Mouse (Mus musculus) heart, postnatal 25 days (tissue): ENCODE measurements around the gene Nagpa. TPM values are rescaled to one million over a fixed set of nuclear protein-coding genes. Genes with fewer than 3 reads are reported as not detected.
"Not testable (repeated sequence)": the region's sequence is repeated elsewhere in the genome, so short reads cannot be mapped to it uniquely, and the experiment has no call there.

ENCODE experiments used
- DNase-seq: peaks from one replicate; pipeline ENCODE4 v3.0.0; 2022; ENCODE audit warnings: low spot score
- intact Hi-C: fragments of 180-260 bp; cut with DNase I; formaldehyde crosslinking; loops from one replicate; pipeline ENCODE4 v1.15.1; 2025
- total RNA-seq, 2 experiments: library from RNA; stranded (reverse); gene quantifications; 2 replicates each; pipeline ENCODE4 v1.2.3; 2021

Nagpa gene
- total RNA-seq, result 10 to 100 TPM; 11.7 to 15.4 TPM

DNA sequence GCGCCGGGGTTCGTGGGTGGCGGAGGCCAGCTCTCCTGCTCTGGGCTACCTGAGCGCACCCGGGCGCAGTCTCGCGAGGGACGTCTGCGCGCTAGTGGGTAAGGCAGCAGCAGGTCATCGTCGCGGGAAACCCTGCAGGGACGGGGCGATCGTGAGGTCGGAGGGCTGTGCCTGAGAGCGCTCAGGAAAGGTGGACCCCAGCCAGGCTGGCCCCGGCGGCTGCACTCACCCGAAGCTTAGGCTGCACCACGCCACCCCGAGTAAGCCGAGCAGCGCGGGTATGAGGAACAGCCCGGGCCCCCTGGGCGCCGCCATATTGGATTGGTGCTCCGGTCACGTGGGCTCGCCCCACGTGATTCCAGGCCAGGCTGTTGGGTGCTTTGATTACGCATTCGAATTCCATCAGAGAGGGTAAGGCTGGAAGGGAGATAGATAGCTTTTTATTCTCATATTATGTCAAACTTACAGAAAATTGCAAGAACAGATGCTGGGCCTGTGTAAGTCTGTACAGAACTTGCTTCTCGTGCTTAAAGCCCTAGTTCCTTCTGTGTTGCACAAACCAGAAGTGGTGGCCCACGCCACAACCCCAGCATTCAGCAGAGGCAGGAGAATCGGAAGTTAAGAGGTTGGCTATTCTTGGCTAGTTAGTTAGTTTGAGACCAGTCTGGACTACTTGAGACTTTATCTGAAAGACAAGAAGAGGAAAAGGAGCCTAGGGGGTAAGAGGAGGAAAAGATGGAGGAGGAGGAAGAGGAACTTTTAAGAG lies at the start of gene Nagpa:
Nagpa (minus strand) TSS at position 345 of the 766 bp plus-strand sequence.
- intact Hi-C loops, result loop anchor here (2.0 to 5.0 kb wide), 2 partner anchors 51 to 268 kb away; partner anchors contain the start of gene Eef2kmt
- peak; percentile 51 for DNase-seq

DNA sequence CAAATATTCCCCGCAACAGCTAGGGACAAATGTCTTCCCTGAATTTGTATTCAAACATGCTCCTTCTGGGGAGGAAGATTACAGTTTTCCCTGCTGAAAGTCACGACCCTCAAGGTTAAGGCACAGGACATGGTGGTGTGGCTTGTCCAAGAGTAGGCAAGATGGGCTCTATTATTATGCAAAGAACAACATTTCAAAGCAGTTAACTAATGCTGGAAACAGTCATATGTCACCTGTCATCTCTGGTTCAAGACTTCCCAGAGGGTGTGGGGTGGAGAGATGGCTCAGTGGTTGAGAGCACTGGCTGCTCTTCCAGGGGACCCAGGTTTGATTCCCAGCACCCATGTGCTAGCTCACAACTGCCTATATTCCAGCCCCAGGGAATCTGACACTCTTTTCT lies 48.4 kb upstream of the Nagpa start:
- intact Hi-C loops, result no loop called here
- DNase-seq, result no peak

- DNase-seq, result no peak
- intact Hi-C loops, result no loop called here
Measured at GRCm38 (mm10) chr16:5250891-5251290, 47.1 kb upstream of the Nagpa start.

GRCm38 (mm10) chr16:5244411-5244810 lies 40.6 kb upstream of the Nagpa start:
- intact Hi-C loops, result loop anchor here (1.0 kb wide), 1 partner anchor 42 kb away; no protein-coding TSS in a partner anchor
- DNase-seq, result peak; percentile 52

DNA sequence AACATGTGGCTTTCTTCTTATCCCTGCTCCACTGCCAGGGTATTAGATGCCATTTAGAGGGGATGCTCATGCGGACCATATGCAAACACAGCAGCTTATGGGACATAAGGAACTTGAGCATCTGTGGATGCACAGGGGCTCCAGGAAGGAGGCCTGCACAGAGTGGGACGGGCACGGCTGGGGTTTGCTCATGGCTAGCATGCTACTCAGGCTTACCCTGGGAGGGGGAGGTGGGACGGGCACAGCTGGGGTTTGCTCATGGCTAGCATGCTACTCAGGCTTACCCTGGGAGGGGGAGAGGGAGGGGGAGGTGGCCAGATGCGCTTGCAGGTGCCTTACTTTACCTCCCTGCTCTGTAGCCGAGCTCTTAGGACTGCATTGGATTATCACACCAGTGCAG lies 39.1 kb upstream of the Nagpa start:
- intact Hi-C loops, result loop anchor here (2.0 kb wide), 1 partner anchor 22 kb away; no protein-coding TSS in a partner anchor
- no peak for DNase-seq

DNA sequence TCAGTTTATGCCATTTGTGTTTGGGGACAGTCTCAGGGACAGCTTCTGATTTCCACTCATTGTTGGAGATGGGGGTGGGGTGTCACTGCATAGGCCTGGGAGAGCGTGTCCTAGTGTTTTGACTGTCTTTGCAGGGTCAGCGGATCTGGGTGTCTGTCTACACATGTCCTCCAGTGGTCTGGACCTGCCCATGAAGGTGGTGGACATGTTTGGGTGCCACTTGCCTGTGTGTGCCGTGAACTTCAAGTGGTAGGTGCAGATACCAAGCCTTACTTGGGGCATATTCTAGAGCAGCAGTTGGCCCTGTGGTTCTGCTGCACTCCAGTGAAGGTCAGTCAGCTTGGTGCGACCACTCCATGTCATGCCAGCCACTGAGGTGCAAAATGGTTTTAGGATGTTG lies 38.5 kb upstream of the Nagpa start:
- intact Hi-C loops, result loop anchor here (2.0 kb wide), 1 partner anchor 22 kb away; no protein-coding TSS in a partner anchor
- no peak for DNase-seq

- DNase-seq, result peak; percentile 91
- intact Hi-C loops, result no loop called here
Measured at GRCm38 (mm10) chr16:5233418-5234313, 29.9 kb upstream of the Nagpa start, which contains the start of gene Alg1. Alg1 (plus strand) TSS chr16:5233621.

- no peak for DNase-seq
- intact Hi-C loops, result no loop called here
Measured at GRCm38 (mm10) chr16:5232982-5233381, 29.2 kb upstream of the Nagpa start.

GRCm38 (mm10) chr16:5228103-5228502 lies 24.3 kb upstream of the Nagpa start:
- intact Hi-C loops, result not testable (repeated sequence)

DNA sequence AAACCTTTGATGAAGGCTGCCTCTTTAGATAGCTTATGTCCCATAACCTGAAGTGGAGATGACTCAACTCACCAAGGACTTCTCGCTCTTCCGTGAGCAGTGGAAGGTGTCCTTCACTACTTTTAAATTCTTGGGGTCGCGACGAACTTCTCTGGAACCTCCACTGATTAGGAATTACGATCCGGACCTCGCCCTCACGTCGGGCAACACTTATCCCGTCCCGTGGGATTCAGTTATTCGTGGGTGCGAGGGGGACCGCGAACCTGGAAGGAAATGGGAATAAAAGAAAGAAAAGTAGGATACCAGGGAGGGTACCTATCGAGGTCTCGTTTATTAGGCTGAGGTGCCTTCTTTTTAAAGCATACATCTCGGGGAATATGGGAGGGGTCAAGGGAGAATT lies 23.7 kb upstream of the Nagpa start:
- DNase-seq, intact Hi-C loops: not testable (repeated sequence)

More at GRCm38 (mm10) chr16:5228103-5228502, 24.3 kb upstream of the Nagpa start:
- DNase-seq, result not testable (repeated sequence)

DNA sequence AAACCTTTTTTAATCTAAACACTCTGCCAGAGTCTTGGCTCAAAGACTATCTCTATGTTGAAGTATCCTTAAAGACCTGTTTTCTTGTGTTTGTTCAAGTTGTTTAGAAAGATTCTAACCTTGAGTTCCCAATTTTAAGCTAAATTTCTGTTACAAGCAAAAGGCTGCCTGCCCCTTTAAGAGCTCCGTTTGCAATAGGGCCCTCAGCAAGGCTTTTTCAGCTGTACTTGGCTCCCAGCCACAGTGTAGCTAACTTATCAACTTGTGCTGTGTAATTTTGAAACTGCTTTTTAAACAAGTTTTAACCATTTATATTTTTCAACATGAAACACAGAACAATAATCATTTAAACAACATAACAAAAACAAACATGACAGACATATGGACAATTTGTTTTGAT lies 22.7 kb upstream of the Nagpa start:
- intact Hi-C loops, DNase-seq: not testable (repeated sequence)

DNA sequence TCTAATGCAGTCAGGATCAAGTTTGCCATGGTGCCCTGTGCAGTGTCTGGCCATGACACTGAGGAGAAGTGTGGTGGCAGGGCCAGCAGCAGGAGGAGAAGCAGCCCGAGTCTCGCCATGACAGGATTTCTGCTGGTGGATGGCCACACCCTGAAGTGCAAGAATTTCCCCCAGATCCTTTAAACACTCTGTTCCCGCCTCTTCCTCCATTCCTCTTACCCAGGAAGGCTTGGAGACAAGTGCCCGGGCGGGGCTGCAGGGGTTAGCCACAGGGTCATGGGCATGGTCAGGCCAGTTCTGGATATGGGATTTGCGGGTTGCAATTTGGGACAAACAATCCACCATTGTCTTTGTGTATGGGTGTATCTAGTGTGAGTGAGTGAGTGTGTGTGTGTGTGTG lies 18.3 kb upstream of the Nagpa start, which contains the start of gene AU021092:
AU021092 (minus strand) TSS at position 160 of the 400 bp plus-strand sequence.
- DNase-seq, result no peak
- intact Hi-C loops, result no loop called here

- DNase-seq, result no peak
Measured at GRCm38 (mm10) chr16:5221403-5221802, 17.6 kb upstream of the Nagpa start.

DNA sequence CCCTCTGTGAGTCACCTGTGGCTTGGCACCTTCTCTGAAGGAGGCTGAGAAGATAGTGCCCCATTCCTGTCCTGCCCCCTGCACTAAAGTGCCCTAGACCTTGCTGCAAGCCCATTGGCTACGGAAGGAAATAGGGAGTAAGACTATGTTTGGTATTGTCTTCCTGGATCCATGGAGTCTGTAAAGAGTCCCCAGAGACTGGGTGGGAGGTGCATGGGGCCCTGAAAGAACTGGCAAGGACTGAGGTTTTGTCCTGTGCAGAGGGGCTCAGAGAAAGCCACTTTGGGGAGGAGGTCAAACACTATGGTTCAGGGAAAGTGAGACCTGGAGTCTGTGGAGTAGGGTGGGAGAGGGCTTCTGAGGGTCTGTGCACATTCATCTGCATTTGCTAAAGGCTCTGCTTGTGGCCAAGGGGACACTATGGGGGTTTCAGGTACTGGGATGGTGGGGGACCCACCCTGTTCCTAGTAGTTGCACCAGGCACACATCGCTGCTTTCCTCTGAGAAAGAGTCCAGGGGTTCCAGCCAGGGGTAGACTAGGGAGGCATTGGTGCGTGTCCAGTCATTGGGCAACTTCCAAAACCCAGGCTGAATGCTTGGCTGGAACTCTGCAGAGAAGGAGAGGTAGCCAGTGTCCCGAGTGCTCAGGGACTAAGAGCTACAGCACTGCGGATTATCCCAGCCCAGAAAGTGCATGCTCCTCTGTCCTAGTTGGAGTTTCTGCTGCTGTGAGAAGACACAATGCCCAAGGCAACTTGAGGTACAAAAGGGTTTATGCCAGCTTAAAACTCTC lies 13.7 kb upstream of the Nagpa start:
- DNase-seq, result no peak
- intact Hi-C loops, result no loop called here

More at GRCm38 (mm10) chr16:5221403-5221802, 17.6 kb upstream of the Nagpa start:
- intact Hi-C loops, result loop anchor here (2.0 kb wide), 1 partner anchor 21 kb away; no protein-coding TSS in a partner anchor

DNA sequence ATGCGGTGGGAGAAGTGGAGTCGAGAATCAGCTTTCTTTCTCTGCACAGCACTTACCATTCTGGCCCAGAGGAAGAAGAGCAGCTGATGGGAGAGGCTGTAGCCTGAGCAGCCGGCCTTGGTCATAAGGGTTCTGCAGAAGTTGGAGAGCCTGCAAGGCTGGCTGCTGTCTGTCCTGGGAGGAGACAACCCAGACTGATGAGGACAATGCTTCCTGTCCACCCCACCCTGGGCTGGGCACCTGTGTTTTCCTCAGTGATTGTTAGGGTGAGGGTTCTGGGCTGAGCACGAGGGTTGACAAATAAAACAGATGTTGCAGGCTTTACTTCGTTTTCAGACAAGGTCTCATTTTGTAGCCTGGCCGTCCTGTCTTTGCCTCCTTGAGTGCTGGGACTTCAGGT lies 12.9 kb upstream of the Nagpa start:
- no peak for DNase-seq
- intact Hi-C loops, result no loop called here

- intact Hi-C loops, result no loop called here
- DNase-seq, result no peak
Measured at GRCm38 (mm10) chr16:5214126-5214525, 10.3 kb upstream of the Nagpa start.

- intact Hi-C loops, result no loop called here
- DNase-seq, result no peak
Measured at GRCm38 (mm10) chr16:5212150-5212549, 8.3 kb upstream of the Nagpa start.

DNA sequence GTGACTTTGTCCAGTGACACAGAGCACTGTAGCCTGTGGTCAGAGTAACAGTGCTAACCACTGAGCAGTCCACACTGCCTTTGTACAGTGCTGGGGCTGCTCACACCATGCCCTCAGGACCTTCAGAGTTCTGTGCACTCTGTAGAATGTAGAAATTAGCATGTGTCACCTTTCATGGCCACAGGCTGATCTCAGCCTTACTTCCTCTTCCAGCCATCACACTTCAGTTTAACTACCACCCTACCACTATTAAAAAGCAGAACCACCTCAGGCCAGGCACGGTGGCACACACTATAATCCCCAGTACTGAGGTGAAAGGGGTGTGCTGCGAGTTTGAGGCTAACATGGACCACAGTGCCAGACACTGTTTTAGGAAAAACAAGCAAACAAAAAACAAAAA lies 6.6 kb upstream of the Nagpa start:
- DNase-seq, result no peak
- intact Hi-C loops, result no loop called here

DNA sequence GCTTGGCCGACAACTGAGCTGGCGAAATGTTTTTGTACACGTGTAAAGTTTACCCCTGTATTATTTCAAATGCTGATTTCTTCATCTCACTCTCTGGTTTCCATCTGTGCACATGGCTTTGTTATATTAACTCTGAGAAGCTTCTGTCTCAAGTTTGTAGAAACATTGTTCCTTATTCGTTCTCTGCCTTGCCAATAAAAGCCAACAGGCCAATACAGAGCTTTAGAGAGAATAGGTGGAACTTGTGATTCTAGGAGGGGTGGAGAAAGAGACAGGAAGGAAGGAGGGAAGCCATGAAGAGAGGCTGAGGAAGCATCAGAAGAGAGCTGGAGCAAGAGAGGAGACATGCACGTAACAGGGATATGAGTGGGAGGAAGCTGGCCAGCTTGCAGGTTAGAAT lies 2.2 kb upstream of the Nagpa start:
- no peak for DNase-seq
- intact Hi-C loops, result no loop called here
